Mouse (Mus musculus) neural tube, embryonic 10.5 days (tissue): ENCODE data around the gene Vmn1r198.
"Not testable (repeated sequence)": the region's sequence is repeated elsewhere in the genome, so short reads cannot be mapped to it uniquely, and the experiment has no call there.

Experiments
- DNase-seq: peaks from one replicate; pipeline ENCODE4 v3.0.0-alpha.2; 2017; ENCODE audit warnings: low spot score; ENCODE audit errors: extremely low spot score

Vmn1r198 gene

DNA sequence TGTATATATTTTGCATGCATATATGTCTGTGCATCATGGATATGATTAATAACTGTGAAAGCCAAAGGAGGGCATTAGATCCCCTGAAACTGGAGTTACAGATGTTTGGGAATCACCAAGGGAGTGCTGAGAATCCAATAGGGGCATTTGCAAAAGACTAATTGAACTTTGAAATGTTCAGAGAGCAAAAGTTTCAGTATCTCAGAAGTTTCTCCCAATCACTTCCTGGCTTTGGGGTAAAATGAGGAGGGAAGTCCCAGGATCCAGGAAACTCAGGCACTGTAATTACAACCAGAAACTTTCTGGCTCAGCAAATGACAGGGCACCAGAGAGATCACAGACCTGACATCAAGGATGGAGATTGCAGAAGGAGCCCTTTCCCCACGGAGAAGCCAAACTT lies at the start of gene Vmn1r198:
Vmn1r198 (plus strand) TSS at position 301 of the 400 bp plus-strand sequence.
- no peak for DNase-seq

DNA sequence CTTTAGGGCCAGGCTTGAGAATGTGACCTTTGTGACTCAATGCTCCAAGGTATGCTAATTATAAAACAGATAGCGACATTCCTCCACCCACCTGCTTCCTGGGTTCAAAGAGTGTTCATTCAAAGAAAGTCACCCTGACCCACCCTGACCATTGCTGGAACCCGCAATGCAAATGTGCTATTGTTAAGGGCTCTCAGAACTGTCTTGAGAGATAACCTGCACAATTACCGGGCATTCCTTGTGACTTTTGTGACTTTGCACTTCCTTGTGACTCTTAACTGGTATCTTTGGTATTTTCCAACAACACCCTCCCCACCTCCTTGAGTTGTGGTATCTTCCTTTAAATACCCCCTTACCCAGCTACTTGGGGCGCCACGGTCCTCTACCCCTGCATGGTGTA lies 42.1 kb upstream of the Vmn1r198 start:
- DNase-seq, result not testable (repeated sequence)

GRCm38 (mm10) chr13:22315361-22315760 lies 34.8 kb upstream of the Vmn1r198 start:
- no peak for DNase-seq

DNA sequence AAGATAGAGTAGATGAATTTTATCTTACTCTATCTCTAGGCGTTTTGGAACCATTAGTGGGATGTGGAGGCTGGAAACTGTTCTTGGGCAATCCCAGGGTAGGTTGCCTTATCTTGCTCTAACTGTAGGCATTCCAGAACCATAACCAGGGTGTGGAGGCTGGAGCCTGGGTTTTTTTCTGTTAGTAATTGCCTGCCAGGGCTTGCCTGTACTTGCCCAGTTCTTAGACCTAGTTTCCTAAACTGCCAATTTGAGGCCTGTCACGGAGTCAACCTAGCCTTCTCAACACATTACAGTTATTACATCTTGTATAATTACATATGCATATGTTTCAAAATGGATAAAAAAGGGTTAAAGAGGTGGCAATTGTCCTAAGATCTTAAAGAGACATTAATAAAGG lies 32.8 kb upstream of the Vmn1r198 start:
- no peak for DNase-seq

GRCm38 (mm10) chr13:22320091-22320490 lies 30.1 kb upstream of the Vmn1r198 start:
- no peak for DNase-seq

DNA sequence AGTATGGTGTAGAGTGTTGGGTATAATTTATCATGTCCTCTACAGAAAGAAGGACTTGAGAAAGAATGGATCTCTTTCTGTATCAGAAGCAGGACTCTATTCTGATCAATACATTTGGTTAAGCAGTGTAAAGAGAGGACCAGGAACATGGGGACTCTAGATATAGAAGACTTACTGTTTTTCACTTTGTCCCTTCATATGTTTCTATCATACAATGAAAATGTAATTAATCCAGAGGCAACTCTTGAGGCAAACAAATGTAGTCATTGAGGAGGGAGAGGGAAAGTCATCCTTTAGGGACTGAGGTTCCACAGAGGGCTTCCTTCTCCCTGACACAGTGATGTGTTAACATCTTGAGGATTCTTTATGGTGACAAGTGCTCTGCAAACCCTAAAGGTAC lies 25.9 kb upstream of the Vmn1r198 start, which contains the start of gene Vmn1r197:
Vmn1r197 (plus strand) TSS at position 301 of the 400 bp plus-strand sequence.
- no peak for DNase-seq

GRCm38 (mm10) chr13:22333269-22333668 lies 16.9 kb upstream of the Vmn1r198 start:
- DNase-seq, result no peak

DNA sequence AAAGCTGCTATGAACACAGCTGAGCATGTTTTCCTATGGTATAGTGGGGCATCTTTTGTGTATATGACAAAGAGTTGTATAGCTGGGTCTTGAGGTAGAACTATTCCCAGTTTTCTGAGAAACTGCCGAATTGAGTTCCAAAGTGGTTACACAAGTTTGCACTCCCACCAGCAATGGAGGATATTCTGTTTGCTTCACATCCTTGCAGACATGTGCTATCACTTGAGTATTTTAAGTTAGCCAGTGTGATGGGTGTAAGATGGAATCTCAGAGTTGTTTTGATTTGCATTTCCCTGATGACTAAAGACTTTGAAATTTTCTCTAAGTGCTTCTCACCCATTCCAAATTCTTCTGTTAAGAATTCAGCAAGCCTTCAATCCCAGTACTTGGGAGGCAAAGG lies 14.6 kb upstream of the Vmn1r198 start:
- DNase-seq, result no peak

GRCm38 (mm10) chr13:22350813-22351212 lies 649 bp downstream of the Vmn1r198 start:
- no peak for DNase-seq

GRCm38 (mm10) chr13:22379518-22379917 lies 29.4 kb downstream of the Vmn1r198 start, which contains the start of gene Vmn1r199:
Vmn1r199 (plus strand) TSS chr13:22379818.
- no peak for DNase-seq

GRCm38 (mm10) chr13:22381128-22381527 lies 31.0 kb downstream of the Vmn1r198 start:
- not testable (repeated sequence) for DNase-seq

DNA sequence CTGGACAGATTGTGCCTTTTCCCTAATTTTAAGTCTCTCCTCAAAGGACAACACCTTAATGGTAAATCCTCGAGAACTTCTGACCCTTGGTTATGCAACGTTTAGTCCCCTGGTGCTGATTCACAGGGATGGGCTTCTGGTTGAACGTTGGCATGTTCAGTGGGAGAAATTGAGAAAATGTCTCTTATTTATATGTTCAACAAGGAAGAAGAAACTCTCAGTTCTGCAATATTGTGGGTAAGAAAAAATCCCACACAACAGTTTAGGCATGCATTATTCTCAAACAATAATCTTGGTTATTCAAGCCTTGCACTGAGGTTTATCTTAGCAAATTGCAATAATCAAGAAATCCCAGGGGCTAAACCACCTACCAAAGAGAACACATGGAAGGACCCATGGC lies 33.2 kb downstream of the Vmn1r198 start:
- DNase-seq, result no peak

DNA sequence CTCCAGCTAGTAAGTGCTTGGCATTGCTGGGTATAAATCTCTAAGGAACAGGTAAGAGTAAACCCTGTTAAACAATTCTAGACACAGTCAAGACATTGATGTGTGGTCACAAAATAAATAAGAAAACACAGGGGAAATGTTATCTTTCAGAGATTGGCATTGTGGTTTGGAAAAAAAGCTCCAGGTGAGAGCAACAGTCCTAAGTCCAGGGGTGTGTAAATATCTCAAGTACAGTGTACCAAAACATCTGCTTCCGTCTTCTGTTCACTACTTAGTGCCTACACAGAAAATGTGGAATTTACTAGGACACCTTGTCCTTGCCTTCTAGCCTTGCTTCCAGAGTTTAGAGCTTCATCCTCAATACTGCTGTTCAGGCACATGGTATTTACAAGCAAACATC lies 36.9 kb downstream of the Vmn1r198 start:
- DNase-seq, result no peak

DNA sequence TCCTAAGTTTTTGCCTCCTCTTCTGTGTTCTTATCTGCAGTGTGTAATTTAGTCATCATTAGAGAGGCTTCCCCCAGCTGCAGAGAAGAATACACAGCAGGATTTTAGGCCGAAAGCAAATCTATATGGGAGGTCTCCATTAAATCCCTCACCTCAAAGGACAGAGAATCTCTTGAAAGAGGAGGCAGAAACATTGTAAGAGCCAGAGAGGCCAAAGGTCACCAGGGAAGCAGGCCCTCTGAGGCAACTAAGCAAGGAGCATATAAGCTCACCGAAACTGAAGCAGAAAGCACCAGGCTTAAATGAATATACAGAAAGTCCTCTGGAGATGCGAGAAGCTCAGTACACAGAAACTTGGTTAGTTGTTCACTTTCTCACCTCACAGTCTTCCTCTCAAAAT lies 39.9 kb downstream of the Vmn1r198 start, which contains the start of gene Vmn1r200:
Vmn1r200 (plus strand) TSS at position 301 of the 400 bp plus-strand sequence.
- DNase-seq, result no peak

GRCm38 (mm10) chr13:22402978-22403377 lies 52.8 kb downstream of the Vmn1r198 start:
- DNase-seq, result no peak
